Mouse (Mus musculus): ENCODE results near the gene Plekhm2.

DNA sequence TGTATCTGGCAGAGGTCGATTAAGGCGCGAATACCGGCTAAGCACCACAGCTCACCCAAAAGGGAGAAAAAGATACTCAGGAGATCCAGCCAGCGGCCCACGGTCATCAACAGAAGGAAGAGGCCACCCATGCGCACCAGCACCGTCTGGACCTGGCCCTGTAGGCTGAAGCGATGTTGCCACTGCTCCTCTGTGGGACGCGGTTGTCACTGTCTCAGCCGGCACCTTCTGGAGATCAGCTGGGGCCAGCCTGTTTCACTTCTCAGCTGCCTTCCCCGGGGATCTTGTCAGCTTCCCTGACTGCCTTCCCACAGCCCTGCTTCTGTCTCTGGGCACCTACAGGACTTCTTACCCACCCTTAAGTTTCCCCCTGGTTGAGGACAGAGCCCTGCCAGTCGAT is 49.8 kb downstream of the Plekhm2 start:
- TF ChIP-seq EP300 (IDR thresholded peaks at IDR 0.05; ENCODE audit: low read depth) (no peak), CTCF (IDR thresholded peaks at IDR 0.05; ENCODE audit: low read depth) (no peak)
